Mouse (Mus musculus) stomach, embryonic 15.5 days (tissue): ENCODE data around the gene Zfp618. TPM values are rescaled to one million over a fixed set of nuclear protein-coding genes. Genes with fewer than 3 reads are reported as not detected.

Source experiments
- ATAC-seq: fragments of 200-750 bp; cut with Nextera tagmentation; 2 replicates; pipeline ENCODE4 v1.8.0; 2017; ENCODE audit warnings: low read depth, moderate number of reproducible peaks, moderate TSS enrichment; ENCODE audit not compliant: insufficient read depth, low FRiP score
- H3K27ac ChIP-seq: fragments of 300-500 bp; sonication (generic); 2 replicates; pipeline ENCODE4 v1.5.1; 2015; ENCODE audit warnings: mild to moderate bottlenecking, inconsistent platforms
- H3K27me3 ChIP-seq: fragments of 300-500 bp; sonication (generic); replicated peaks from 2 replicates; pipeline ENCODE4 v1.6.1; 2015; ENCODE audit warnings: inconsistent platforms
- H3K36me3 ChIP-seq: fragments of 300-500 bp; sonication (generic); 2 replicates; pipeline ENCODE4 v1.6.1; 2015; ENCODE audit warnings: inconsistent platforms
- H3K4me1 ChIP-seq: fragments of 300-500 bp; sonication (generic); 2 replicates; pipeline ENCODE4 v1.6.1; 2015; ENCODE audit warnings: inconsistent platforms
- H3K4me2 ChIP-seq: fragments of 300-500 bp; sonication (generic); 2 replicates; pipeline ENCODE4 v1.6.1; 2015; ENCODE audit warnings: mild to moderate bottlenecking, inconsistent platforms
- H3K4me3 ChIP-seq: fragments of 300-500 bp; sonication (generic); replicated peaks from 2 replicates; pipeline ENCODE4 v1.5.1; 2015; ENCODE audit warnings: inconsistent platforms
- H3K9ac ChIP-seq: fragments of 300-500 bp; sonication (generic); 2 replicates; pipeline ENCODE4 v1.6.1; 2015; ENCODE audit warnings: inconsistent platforms
- H3K9me3 ChIP-seq: fragments of 300-500 bp; sonication (generic); 2 replicates; pipeline ENCODE4 v1.6.1; 2016; ENCODE audit warnings: inconsistent platforms
- WGBS: fragments of 180-500 bp; shearing (Covaris S2); methylation state at CpG from one replicate; pipeline ENCODE4 v1.1.7; 2015; 5-methylcytosine and 5-hydroxymethylcytosine counted together
- polyA plus RNA-seq: library from polyadenylated mRNA; unstranded; fragments of >200 nt; fragmentation: Nextera tagmentation; extraction: Ambion mirVana; gene quantifications from 2 replicates; pipeline ENCODE4 v1.2.1, GENCODE M21; 2015

The Zfp618 gene
- polyA plus RNA-seq, 1 experiment from 2014 or later, result 17.0 TPM

GRCm38 (mm10) chr4:63036790-63037189 lies 71.4 kb downstream of the Zfp618 start:
- Histone ChIP-seq H3K27ac (no peak overlapping the region), H3K9ac (no peak overlapping the region), H3K27me3 (no peaks in the 10 kb centered on the region), H3K4me2 (no peak overlapping the region), H3K4me3 (no peak overlapping the region), H3K36me3 (no peaks in the 10 kb centered on the region), H3K9me3 (no peaks in the 10 kb centered on the region), H3K4me1 (peaks cover 23% of the 10 kb centered on the region)
- no peak for ATAC-seq
- WGBS, result 90% methylated on average over 5 of the region's 5 CpGs

DNA sequence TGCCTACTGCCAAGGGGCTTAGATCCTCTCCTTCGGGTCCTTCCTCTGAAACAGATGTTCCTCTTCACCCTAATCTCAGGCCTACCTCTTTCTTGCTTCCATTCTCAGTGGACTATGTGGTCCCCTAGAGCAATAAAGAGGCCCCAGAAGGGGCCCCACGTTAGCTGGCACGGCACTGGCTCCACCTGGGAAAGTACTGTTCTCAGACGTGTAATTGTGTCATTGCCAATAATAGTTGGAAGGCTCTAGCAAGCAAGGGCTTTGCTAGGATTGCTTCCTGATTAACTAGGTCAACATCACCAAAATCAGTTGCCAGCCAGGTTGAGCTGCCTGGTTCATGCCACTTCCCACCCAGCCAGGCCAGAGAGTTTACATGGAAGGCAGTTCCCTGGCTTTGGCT lies 72.2 kb downstream of the Zfp618 start:
- Histone ChIP-seq H3K27me3 (no peaks in the 10 kb centered on the region), H3K27ac (no peak overlapping the region; the same call in 1 of the 2 replicates), H3K4me2 (no peak overlapping the region), H3K9ac (no peak overlapping the region), H3K4me1 (peaks cover 23% of the 10 kb centered on the region), H3K4me3 (no peak overlapping the region), H3K36me3 (no peaks in the 10 kb centered on the region), H3K9me3 (no peaks in the 10 kb centered on the region)
- ATAC-seq, result no peak
- WGBS, result 61% methylated on average over 4 of the region's 4 CpGs

DNA sequence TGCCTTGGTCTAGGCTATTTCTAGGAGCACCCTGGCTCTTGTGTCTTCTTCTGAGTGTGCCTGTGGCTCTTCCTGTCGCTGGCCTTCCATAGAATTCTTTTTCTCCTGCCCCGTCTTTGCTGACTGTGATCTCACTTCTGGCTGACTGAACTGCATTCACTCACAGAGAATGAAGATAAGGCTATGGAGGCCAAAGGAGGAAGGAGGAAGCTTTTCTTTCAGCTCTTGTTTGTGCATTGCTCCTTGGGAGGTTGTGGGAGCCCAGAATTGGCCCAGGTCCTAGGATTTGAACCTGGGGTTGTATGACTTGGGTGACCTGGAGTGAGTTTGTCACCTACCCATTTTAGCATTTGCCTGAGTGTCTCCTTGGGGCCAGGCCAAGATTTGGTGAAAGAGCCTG lies 72.9 kb downstream of the Zfp618 start:
- no peaks in the 10 kb centered on the region for H3K9me3 ChIP-seq
- no peaks in the 10 kb centered on the region for H3K36me3 ChIP-seq
- 64% methylated on average over 2 of the region's 2 CpGs for WGBS
- H3K27me3 ChIP-seq, result no peaks in the 10 kb centered on the region
- H3K4me2 ChIP-seq, result no peak overlapping the region
- peaks cover 21% of the 10 kb centered on the region for H3K4me1 ChIP-seq
- no peak for ATAC-seq
- H3K9ac ChIP-seq, result no peak overlapping the region
- peak overlapping the region; percentile 18; the same call in 1 of the 2 replicates for H3K27ac ChIP-seq
- no peak overlapping the region for H3K4me3 ChIP-seq

DNA sequence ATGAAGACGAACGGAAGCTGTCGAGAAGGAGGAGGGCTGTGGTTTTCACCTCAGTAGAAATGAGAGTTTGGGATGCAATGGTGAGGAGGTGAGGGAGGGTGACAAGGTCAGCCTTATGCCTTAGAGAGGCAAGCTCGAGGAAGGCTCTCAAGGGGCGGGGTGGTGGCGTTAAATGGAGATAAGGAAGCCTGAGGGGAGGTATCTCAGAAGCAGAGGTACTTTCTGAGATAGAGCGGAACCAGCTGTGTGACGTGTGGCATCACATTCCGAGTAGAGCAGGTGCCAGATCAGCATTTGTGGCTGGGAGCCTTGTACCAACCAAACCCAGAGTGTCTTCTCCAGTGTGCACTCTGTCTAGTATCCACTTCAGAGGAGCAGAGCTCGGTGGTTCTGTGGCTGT lies 73.6 kb downstream of the Zfp618 start:
- Histone ChIP-seq H3K27me3 (no peaks in the 10 kb centered on the region), H3K4me3 (no peak overlapping the region), H3K27ac (no peak overlapping the region), H3K4me1 (peaks cover 21% of the 10 kb centered on the region), H3K36me3 (no peaks in the 10 kb centered on the region), H3K4me2 (no peak overlapping the region), H3K9ac (no peak overlapping the region), H3K9me3 (no peaks in the 10 kb centered on the region)
- WGBS, result 80% methylated on average over 10 of the region's 10 CpGs
- no peak for ATAC-seq

- ATAC-seq, result no peak
Measured at GRCm38 (mm10) chr4:63048606-63049005, 83.2 kb downstream of the Zfp618 start.

GRCm38 (mm10) chr4:63049596-63050318 lies 84.4 kb downstream of the Zfp618 start:
- Histone ChIP-seq H3K36me3 (no peaks in the 10 kb centered on the region), H3K27ac (0 out of 2 replicates have a peak overlapping the region, but pooled peaks have one; percentile 61), H3K4me2 (no peak overlapping the region), H3K27me3 (no peaks in the 10 kb centered on the region), H3K4me3 (no peak overlapping the region), H3K4me1 (peaks cover 16% of the 10 kb centered on the region), H3K9me3 (no peaks in the 10 kb centered on the region), H3K9ac (no peak overlapping the region)
- no peak for ATAC-seq

More at GRCm38 (mm10) chr4:63048606-63049005, 83.2 kb downstream of the Zfp618 start:
- H3K27ac ChIP-seq, result no peak overlapping the region
- no peaks in the 10 kb centered on the region for H3K27me3 ChIP-seq
- 75% methylated on average over 3 of the region's 3 CpGs for WGBS
- peaks cover 16% of the 10 kb centered on the region for H3K4me1 ChIP-seq
- H3K36me3 ChIP-seq, result no peaks in the 10 kb centered on the region
- no peaks in the 10 kb centered on the region for H3K9me3 ChIP-seq
- no peak overlapping the region for H3K4me2 ChIP-seq
- no peak overlapping the region for H3K9ac ChIP-seq
- H3K4me3 ChIP-seq, result no peak overlapping the region

GRCm38 (mm10) chr4:63050319-63050676 lies 84.9 kb downstream of the Zfp618 start:
- Histone ChIP-seq H3K27me3 (no peaks in the 10 kb centered on the region), H3K36me3 (no peaks in the 10 kb centered on the region), H3K27ac (no peak overlapping the region), H3K4me3 (no peak overlapping the region), H3K4me2 (no peak overlapping the region), H3K4me1 (peaks cover 19% of the 10 kb centered on the region), H3K9me3 (no peaks in the 10 kb centered on the region), H3K9ac (no peak overlapping the region)
- ATAC-seq, result no peak
- WGBS, result 46% methylated on average over 4 of the region's 4 CpGs

DNA sequence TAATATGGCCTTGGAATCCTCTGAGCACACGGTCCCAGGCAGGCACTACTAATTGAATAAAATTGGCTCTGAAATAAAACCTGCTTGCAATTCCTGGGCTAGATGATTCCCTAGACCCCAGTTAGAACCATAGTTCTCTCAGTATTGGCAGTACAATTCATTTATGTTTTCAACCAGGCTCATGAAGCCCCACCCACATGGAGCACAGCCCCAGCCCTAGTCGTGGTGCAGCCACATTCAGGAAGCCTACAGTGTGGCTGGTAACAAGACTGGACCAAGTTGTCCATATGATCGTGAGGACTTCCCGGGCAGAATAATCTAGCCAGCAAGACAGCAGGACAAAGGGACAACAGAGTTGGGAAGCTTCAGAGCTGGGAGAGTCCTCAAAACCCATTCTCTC lies 85.6 kb downstream of the Zfp618 start:
- 66% methylated on average over 4 of the region's 4 CpGs for WGBS

DNA sequence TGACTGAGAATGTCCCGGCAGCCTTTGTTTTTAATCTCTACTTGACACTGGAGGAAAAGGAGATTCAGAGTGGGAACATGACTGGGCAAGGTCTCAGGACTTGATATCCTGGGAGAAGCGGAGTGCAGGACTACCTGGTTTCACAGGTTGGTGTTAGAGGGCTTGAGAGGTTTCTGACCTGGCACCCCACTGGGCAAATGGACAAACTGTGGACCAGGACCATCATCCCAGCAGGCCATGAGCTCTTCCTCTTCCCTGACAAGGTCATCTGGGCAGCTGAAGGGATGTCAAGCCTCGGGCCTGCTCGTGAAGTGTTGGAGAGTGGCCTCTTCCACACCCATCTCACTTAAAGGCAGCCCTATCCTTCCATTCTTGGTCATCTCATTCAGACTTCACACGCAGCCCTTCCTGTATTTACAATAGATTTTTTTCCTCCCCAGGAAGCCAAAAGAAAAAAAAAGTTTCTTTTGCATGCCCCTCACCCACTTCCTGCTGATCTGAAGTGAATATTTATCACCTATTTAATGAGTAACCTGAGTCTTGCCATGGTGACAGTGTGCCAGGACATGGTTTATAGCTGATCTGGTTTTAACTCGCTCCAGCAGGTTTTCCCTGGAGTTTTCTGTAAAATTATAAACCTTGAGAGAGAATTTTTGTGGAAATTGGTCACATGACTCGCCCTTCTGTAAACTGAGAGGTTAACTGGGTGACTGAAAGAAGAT lies 86.7 kb downstream of the Zfp618 start:
- Histone ChIP-seq H3K9ac (no peak overlapping the region), H3K4me3 (no peak overlapping the region), H3K27ac (peak overlapping the region; percentile 87), H3K4me2 (peak overlapping the region; percentile 23), H3K9me3 (no peaks in the 10 kb centered on the region), H3K27me3 (no peaks in the 10 kb centered on the region), H3K36me3 (no peaks in the 10 kb centered on the region), H3K4me1 (peaks cover 25% of the 10 kb centered on the region)
- ATAC-seq, result peak; percentile 64
- 34% methylated on average over 7 of the region's 7 CpGs for WGBS

More for the DNA sequence above, 85.6 kb downstream of the Zfp618 start:
- no peak overlapping the region for H3K4me3 ChIP-seq
- no peaks in the 10 kb centered on the region for H3K36me3 ChIP-seq
- no peaks in the 10 kb centered on the region for H3K9me3 ChIP-seq
- H3K9ac ChIP-seq, result no peak overlapping the region
- H3K27ac ChIP-seq, result peak overlapping the region; percentile 87; the same call in 1 of the 2 replicates
- no peaks in the 10 kb centered on the region for H3K27me3 ChIP-seq
- no peak overlapping the region for H3K4me2 ChIP-seq
- ATAC-seq, result no peak
- H3K4me1 ChIP-seq, result peaks cover 19% of the 10 kb centered on the region

GRCm38 (mm10) chr4:63052662-63053033 lies 87.3 kb downstream of the Zfp618 start:
- Histone ChIP-seq H3K4me3 (no peak overlapping the region), H3K27ac (peak overlapping the region; percentile 87), H3K9ac (no peak overlapping the region), H3K9me3 (no peaks in the 10 kb centered on the region), H3K4me2 (no peak overlapping the region; the same call in 1 of the 2 replicates), H3K36me3 (no peaks in the 10 kb centered on the region), H3K27me3 (no peaks in the 10 kb centered on the region), H3K4me1 (peaks cover 26% of the 10 kb centered on the region)
- 29% methylated on average over 2 of the region's 2 CpGs for WGBS
- ATAC-seq, result no peak; the same call in 1 of the 2 replicates

- H3K36me3 ChIP-seq, result no peaks in the 10 kb centered on the region
- peaks cover 21% of the 10 kb centered on the region for H3K4me1 ChIP-seq
- H3K27me3 ChIP-seq, result no peaks in the 10 kb centered on the region
- ATAC-seq, result no peak
- no peak overlapping the region for H3K4me2 ChIP-seq
- WGBS, result 66% methylated on average over 10 of the region's 10 CpGs
- no peak overlapping the region for H3K9ac ChIP-seq
- no peaks in the 10 kb centered on the region for H3K9me3 ChIP-seq
- H3K4me3 ChIP-seq, result no peak overlapping the region
- no peak overlapping the region; the same call in 1 of the 2 replicates for H3K27ac ChIP-seq
Measured at GRCm38 (mm10) chr4:63055216-63055745, 89.9 kb downstream of the Zfp618 start.
